In the genomic region with DNA sequence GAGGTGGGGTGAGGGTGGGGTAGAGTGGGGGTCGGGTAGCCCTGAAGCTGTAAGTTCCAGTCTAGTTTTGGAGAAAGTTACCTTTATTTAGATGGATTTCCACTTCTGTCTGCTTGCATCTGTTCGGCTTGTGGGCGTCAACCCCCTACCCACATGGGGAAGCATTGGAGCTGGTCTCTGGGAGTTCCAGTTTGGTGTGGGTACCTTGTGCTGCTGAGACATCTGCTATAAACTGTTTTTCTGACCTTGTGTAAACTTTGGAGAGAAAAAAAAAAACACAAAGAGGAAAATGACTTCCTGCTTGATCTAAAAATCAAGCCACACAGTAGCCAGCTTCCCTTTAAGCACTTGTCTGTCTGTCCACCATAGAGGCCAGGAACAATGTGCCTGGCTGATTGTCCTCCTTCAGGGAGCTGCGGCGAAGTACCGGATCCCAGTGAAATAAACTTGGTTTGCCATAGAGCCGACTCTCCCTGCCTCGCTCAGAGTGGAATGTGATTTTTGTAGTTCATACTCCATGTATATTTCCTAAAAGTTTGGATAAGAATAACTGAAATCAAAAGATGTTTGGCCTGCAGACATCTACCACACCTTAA, we compare ENCODE assay signal across 8 mouse cellular contexts. TPM values are rescaled to one million over a fixed set of nuclear protein-coding genes. Genes with fewer than 3 reads are reported as not detected.
DNase-seq lines count a peak whose midpoint lies in the region; ATAC-seq and TF ChIP-seq lines count a peak whose summit lies in the region.

No protein-coding gene starts in this region.

- no peak for ATAC-seq in kidney, postnatal 0 days (replicated peaks; ENCODE audit: low FRiP score, low read depth)
- no peak for ATAC-seq in embryonic facial prominence, embryonic 13.5 days (ENCODE audit: insufficient number of reproducible peaks, insufficient read depth, low FRiP score, low TSS enrichment, low read depth)
- ATAC-seq in heart, embryonic 15.5 days (replicated peaks; ENCODE audit: insufficient number of reproducible peaks, insufficient read depth, low FRiP score, low read depth), result no peak
- no peak for ATAC-seq in lung, embryonic 15.5 days (ENCODE audit: borderline replicate concordance, extremely low read depth, low FRiP score, low TSS enrichment)
- ATAC-seq in erythroblast, adult 5-6 weeks (replicated peaks; ENCODE audit: low FRiP score, poor library complexity, severe bottlenecking), result no peak

- H3K27ac ChIP-seq in kidney, postnatal 0 days, result peak overlapping the region; percentile 72
- H3K27ac ChIP-seq in embryonic facial prominence, embryonic 13.5 days, result peak overlapping the region; percentile 73; the same call in 1 of the 2 replicates
- H3K27ac ChIP-seq in heart, embryonic 15.5 days, result peak overlapping the region; percentile 39
- H3K27ac ChIP-seq in lung, embryonic 15.5 days, result peak overlapping the region; percentile 84

- 0 out of 2 replicates have a peak, but pooled peaks cover 8% of the 10 kb centered on the region for H3K36me3 ChIP-seq in kidney, postnatal 0 days (ENCODE audit: insufficient read depth, low read length)
- peaks cover 44% of the 10 kb centered on the region for H3K36me3 ChIP-seq in embryonic facial prominence, embryonic 13.5 days
- H3K36me3 ChIP-seq in heart, embryonic 15.5 days, result no peaks in the 10 kb centered on the region
- no peaks in the 10 kb centered on the region for H3K36me3 ChIP-seq in lung, embryonic 15.5 days

- no peak overlapping the region for H3K9ac ChIP-seq in kidney, postnatal 0 days (ENCODE audit: low read depth, low read length)
- H3K9ac ChIP-seq in embryonic facial prominence, embryonic 13.5 days, result no peak overlapping the region
- no peak overlapping the region for H3K9ac ChIP-seq in heart, embryonic 15.5 days
- no peak overlapping the region for H3K9ac ChIP-seq in lung, embryonic 15.5 days

- TF ChIP-seq CTCF in kidney, postnatal 0 days (IDR thresholded peaks at IDR 0.05; ENCODE audit: low read depth), result no peak

- 63% methylated on average over 8 of the region's 8 CpGs for WGBS in kidney, postnatal 0 days
- 69% methylated on average over 8 of the region's 8 CpGs for WGBS in embryonic facial prominence, embryonic 13.5 days
- 68% methylated on average over 8 of the region's 8 CpGs for WGBS in heart, embryonic 15.5 days
- 55% methylated on average over 8 of the region's 8 CpGs for WGBS in lung, embryonic 15.5 days

- no peak overlapping the region for H3K4me2 ChIP-seq in kidney, postnatal 0 days (ENCODE audit: low read length)
- no peak overlapping the region for H3K4me2 ChIP-seq in embryonic facial prominence, embryonic 13.5 days
- H3K4me2 ChIP-seq in heart, embryonic 15.5 days, result no peak overlapping the region
- H3K4me2 ChIP-seq in lung, embryonic 15.5 days, result no peak overlapping the region

- H3K27me3 ChIP-seq in kidney, postnatal 0 days (ENCODE audit: insufficient read depth, low read length), result no peaks in the 10 kb centered on the region
- H3K27me3 ChIP-seq in embryonic facial prominence, embryonic 13.5 days, result no peaks in the 10 kb centered on the region
- no peaks in the 10 kb centered on the region for H3K27me3 ChIP-seq in heart, embryonic 15.5 days
- H3K27me3 ChIP-seq in lung, embryonic 15.5 days, result no peaks in the 10 kb centered on the region

- H3K4me1 ChIP-seq in kidney, postnatal 0 days (replicated peaks; ENCODE audit: insufficient read depth, low read length), result peaks cover 13% of the 10 kb centered on the region
- H3K4me1 ChIP-seq in embryonic facial prominence, embryonic 13.5 days, result peaks cover 47% of the 10 kb centered on the region
- peaks cover 30% of the 10 kb centered on the region for H3K4me1 ChIP-seq in heart, embryonic 15.5 days (replicated peaks)
- H3K4me1 ChIP-seq in lung, embryonic 15.5 days, result peaks cover 18% of the 10 kb centered on the region

- H3K9me3 ChIP-seq in kidney, postnatal 0 days (replicated peaks; ENCODE audit: low read length), result no peaks in the 10 kb centered on the region
- no peaks in the 10 kb centered on the region for H3K9me3 ChIP-seq in embryonic facial prominence, embryonic 13.5 days
- no peaks in the 10 kb centered on the region for H3K9me3 ChIP-seq in heart, embryonic 15.5 days (replicated peaks)
- no peaks in the 10 kb centered on the region for H3K9me3 ChIP-seq in lung, embryonic 15.5 days

- H3K4me3 ChIP-seq in kidney, postnatal 0 days (replicated peaks; ENCODE audit: low read depth, low read length), result no peak overlapping the region
- no peak overlapping the region for H3K4me3 ChIP-seq in embryonic facial prominence, embryonic 13.5 days
- H3K4me3 ChIP-seq in heart, embryonic 15.5 days, result no peak overlapping the region
- H3K4me3 ChIP-seq in lung, embryonic 15.5 days, result no peak overlapping the region

- no peak for DNase-seq in kidney, postnatal 0 days (ENCODE audit: low spot score)
- no peak for DNase-seq in kidney, adult 9 months
- DNase-seq in thymus, postnatal 4 days, result no peak
- DNase-seq in right cerebral cortex, postnatal 36 days (ENCODE audit: low spot score in 2 of 2), result no peak

RNA-seq across cellular contexts. Expression of gene Mertk, which starts 48.8 kb away (rescaled TPM):
- polyA plus RNA-seq in kidney, postnatal 0 days (2015; fragmentation: Nextera tagmentation; extraction: Ambion mirVana), result 8.9 and 9.8 TPM in 2 replicates
- polyA plus RNA-seq in embryonic facial prominence, embryonic 13.5 days (2015; fragmentation: Nextera tagmentation; extraction: Ambion mirVana), result 12.1 and 15.4 TPM in 2 replicates
- 3.7 and 5.2 TPM in 2 replicates for polyA plus RNA-seq in heart, embryonic 15.5 days (2015; fragmentation: Nextera tagmentation; extraction: Ambion mirVana)
- polyA plus RNA-seq in lung, embryonic 15.5 days (2015; fragmentation: Nextera tagmentation; extraction: Ambion mirVana), result 4.1 and 5.6 TPM in 2 replicates
- 2.1 and 2.9 TPM in 2 replicates for total RNA-seq in erythroblast, adult 5-6 weeks (2015; ENCODE audit: low replicate concordance)
- 2.6 TPM in 2 replicates for total RNA-seq in erythroblast, adult 5-6 weeks (2017; ENCODE audit: low replicate concordance)
